Mouse (Mus musculus) mesoderm, embryonic 11.5 days (tissue): ENCODE results near the gene Suv39h2.

ENCODE experiments used
- DNase-seq: peaks from one replicate; pipeline ENCODE4 v3.0.0-alpha.2; 2012; ENCODE audit warnings: low read depth, low spot score

The Suv39h2 gene

DNA sequence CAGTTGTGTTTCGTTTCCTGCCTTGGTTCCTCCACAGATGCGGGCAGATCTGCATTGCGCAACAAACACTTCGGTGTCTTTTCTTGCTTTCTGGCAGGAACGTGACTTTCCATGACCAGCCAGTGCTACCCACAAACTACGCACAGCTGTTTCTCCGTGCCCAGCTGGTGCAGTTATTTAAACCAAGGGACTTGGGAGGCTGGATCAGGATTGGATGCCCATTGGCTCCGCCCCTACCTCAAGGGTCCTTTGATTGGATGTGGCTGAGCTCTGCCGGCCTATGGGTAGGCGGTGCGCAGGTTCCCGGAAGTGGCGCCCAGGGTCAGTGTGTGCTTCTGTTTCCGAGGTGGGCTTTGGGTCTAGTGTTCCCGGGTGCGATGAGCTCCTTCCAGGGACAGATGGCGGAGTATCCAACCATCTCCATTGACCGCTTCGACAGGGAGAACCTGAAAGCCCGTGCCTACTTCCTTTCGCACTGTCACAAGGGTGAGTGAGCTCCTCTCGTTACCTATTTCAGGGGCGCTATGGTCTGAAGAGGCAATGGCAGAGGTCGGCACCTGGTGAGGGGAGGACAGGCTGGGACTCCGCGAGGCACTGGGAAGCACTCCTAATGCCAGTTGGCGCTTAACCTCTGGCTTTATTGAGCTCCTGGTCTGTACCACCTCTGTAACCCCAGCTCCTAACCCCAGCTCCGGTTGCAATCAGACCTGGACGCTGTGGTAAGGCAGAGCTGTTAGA lies 50.8 kb downstream of the Suv39h2 start, which contains the start of gene Dclre1c:
TSS of gene Dclre1c (plus strand) at position 291 of the 738 bp plus-strand sequence.
- peak; percentile 93 for DNase-seq

DNA sequence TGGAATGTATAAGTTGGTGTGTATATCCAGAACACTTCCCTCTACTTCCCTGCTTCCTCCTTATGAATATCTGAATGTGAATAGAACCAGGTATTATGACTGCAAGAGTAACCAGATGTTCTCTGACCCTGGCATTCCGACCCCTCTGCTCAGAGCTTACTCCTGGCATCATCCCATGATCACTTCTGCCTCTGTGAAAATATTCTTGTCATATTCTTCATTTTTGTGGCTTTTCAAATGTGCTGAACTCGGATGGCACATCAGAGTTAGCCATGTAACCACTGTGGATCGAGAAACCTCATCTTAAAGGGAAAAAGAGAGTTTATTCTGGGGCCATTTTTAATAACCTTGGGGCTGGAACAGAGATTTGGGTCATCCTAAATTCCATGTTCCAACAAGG lies 52.3 kb downstream of the Suv39h2 start, which contains the start of gene Meig1:
TSS of gene Meig1 (minus strand) at position 101 of the 400 bp plus-strand sequence.
- DNase-seq, result no peak

DNA sequence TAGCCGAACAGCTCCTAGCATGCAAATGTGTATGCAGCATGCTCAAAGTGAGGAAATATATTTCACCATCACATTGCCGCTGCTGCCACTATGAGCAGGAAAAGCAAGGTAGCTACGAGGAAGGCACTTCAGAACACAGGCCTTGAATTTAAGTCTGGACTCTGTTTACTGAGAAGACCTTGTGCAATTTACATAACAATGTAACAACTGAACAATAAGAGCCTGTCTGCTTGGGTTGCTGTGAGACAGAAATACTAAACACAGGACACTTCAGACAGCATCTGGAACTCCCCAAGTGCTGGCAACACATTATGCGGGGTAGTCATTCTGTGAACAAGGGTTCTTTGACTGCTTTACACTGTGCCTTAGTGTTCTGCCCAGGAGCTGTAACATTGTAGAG lies 54.7 kb downstream of the Suv39h2 start:
- peak; percentile 50 for DNase-seq

DNA sequence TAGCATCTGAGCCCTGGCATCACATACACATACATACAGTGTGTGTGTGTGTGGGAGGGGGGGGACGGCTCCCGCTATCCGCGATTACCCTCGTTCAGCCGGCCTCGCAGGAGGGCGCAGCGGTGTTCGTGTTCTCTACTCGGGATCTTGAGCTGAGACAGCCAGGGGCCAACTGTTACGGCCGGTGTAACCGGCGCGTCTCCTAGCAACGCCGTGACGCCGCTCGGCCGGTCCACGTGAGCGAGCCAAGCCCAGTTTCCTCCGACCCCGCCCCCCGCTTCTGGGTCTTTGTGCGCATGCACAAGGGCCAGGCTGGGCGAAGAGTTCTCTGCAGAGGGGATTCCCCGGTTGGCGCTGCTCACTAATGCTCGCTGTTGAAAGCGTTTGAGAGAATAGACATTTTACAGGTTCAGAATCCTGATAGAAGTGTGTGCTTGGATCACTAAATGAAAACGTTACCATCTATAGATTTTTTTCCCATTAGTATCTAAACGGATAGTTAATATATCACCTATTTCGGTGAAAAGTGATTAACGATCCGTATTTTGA lies 55.9 kb downstream of the Suv39h2 start:
- peak; percentile 96 for DNase-seq

DNA sequence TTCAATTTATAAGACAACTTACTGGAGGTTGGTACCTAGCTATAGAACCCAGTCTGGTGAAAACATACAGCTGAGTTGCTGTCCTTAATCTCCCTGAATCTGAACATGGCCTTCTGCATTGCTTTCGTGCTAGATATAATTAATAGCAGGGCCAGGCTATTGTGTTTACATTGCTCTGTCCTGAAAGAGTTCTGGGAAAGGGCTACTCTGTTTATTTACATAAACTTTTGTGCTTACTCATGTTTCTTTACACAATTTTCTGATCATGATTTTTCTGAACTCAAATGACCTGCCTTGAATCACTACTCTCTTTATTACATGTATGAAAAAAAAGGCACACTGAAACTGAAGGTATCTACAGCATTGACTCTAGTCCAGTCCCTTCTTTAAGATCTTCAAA lies 59.2 kb downstream of the Suv39h2 start:
- no peak for DNase-seq

DNA sequence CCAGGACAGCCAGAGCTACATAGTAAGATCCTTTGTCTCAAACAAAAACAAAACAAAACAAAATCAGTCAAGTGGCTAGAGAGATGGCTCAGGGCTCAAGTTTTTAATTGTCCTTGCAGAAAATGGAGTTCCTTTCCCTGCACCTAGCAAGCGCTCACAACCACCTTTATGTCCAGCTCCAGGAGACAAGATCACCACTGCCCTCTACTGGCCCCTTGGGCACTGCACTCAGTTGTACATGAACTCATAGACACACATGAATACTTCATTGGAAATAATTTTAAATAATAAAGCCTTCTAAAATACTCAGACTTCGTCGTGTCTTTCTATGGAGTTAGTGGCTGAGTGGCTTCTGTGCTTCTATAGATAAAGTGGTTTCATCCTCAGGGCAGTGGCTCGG lies 60.6 kb downstream of the Suv39h2 start:
- peak; percentile 70 for DNase-seq

DNA sequence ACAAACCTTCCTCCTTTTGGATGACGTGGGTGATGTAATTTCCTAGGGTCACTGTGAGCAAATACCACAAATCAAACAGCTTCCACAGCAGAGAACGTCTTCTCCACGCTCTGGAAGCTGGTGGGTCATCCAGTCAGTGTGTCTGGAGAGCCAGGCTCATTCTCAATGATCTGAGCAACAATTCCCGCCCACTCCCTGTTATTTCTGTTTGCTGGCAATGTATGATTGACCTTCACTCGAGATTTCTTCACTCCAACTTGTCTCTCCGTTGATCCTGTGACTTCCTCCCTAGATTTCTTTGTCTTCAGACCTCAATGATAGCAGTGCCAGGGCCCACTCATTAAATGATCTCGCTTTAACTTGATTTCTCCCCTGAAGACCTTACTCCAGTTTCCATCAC lies 67.1 kb downstream of the Suv39h2 start:
- no peak for DNase-seq

DNA sequence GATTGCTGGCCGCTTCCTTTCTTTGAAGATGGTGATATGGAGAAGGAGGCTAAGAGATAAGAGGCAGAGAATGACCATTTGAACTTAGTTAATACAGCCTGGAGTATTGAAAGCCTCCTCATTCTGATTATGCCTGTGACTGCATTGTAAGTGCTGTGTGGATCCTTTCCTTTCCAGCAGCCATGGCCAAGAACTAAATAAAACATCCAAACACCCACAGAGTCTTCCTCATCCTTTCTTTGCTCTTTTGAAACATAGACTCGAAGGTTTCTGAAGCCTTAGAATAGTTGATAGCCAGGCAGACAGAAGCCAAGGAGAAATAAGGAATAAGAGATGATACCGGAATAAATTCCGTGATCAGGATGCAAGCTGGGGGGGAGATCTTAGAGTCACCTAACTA lies 68.8 kb downstream of the Suv39h2 start:
- no peak for DNase-seq
